Mouse (Mus musculus) neural tube, embryonic 12.5 days (tissue): ENCODE measurements around the gene Hhat. TPM values are rescaled to one million over a fixed set of nuclear protein-coding genes. Genes with fewer than 3 reads are reported as not detected.

Source experiments
- ATAC-seq: fragments of 200-750 bp; cut with Nextera tagmentation; 2 replicates; pipeline ENCODE4 v1.8.0; 2017; ENCODE audit warnings: low read depth, mild to moderate bottlenecking, moderate TSS enrichment, moderate library complexity; ENCODE audit not compliant: low FRiP score
- H3K27ac ChIP-seq: fragments of 300-500 bp; sonication (generic); 2 replicates; pipeline ENCODE4 v1.5.1; 2016
- H3K27me3 ChIP-seq: fragments of 300-500 bp; sonication (generic); replicated peaks from 2 replicates; pipeline ENCODE4 v1.6.1; 2016; ENCODE audit warnings: mild to moderate bottlenecking
- H3K36me3 ChIP-seq: fragments of 300-500 bp; sonication (generic); 2 replicates; pipeline ENCODE4 v1.6.1; 2016; ENCODE audit warnings: mild to moderate bottlenecking
- H3K4me1 ChIP-seq: fragments of 300-500 bp; sonication (generic); 2 replicates; pipeline ENCODE4 v1.6.1; 2016
- H3K4me2 ChIP-seq: fragments of 300-500 bp; sonication (generic); replicated peaks from 2 replicates; pipeline ENCODE4 v1.6.1; 2016; ENCODE audit warnings: mild to moderate bottlenecking
- H3K4me3 ChIP-seq: fragments of 300-500 bp; sonication (generic); 2 replicates; pipeline ENCODE4 v1.5.1; 2016
- H3K9ac ChIP-seq: fragments of 300-500 bp; sonication (generic); 2 replicates; pipeline ENCODE4 v1.6.1; 2016; ENCODE audit warnings: mild to moderate bottlenecking
- H3K9me3 ChIP-seq: fragments of 300-500 bp; sonication (generic); 2 replicates; pipeline ENCODE4 v1.6.1; 2016; ENCODE audit warnings: mild to moderate bottlenecking
- WGBS: fragments of 180-500 bp; shearing (Covaris S2); methylation state at CpG from one replicate; pipeline ENCODE4 v1.1.7; 2016; 5-methylcytosine and 5-hydroxymethylcytosine counted together
- polyA plus RNA-seq: library from polyadenylated mRNA; unstranded; fragments of >200 nt; fragmentation: Nextera tagmentation; extraction: Ambion mirVana; gene quantifications from 2 replicates; pipeline ENCODE4 v1.2.1, GENCODE M21; 2016

Hhat gene
- polyA plus RNA-seq: 7.0 and 7.2 TPM in 2 replicates

- ATAC-seq: peak; percentile 81
- Histone ChIP-seq H3K36me3 (no peaks in the 10 kb centered on the region), H3K4me1 (peaks cover 12% of the 10 kb centered on the region), H3K9ac (peak within 1 kb of the TSS; percentile 95), H3K27ac (peak within 1 kb of the TSS; percentile 70), H3K9me3 (no peaks in the 10 kb centered on the region), H3K27me3 (no peaks in the 10 kb centered on the region), H3K4me2 (peak within 1 kb of the TSS; percentile 95), H3K4me3 (peak within 1 kb of the TSS; percentile 71)
- 1% methylated on average over 69 of the region's 70 CpGs for WGBS
These were observed at the start of gene Hhat for GRCm38 (mm10) chr1:192770495-192771331. TSS of gene Hhat (minus strand) at chr1:192771223.

DNA sequence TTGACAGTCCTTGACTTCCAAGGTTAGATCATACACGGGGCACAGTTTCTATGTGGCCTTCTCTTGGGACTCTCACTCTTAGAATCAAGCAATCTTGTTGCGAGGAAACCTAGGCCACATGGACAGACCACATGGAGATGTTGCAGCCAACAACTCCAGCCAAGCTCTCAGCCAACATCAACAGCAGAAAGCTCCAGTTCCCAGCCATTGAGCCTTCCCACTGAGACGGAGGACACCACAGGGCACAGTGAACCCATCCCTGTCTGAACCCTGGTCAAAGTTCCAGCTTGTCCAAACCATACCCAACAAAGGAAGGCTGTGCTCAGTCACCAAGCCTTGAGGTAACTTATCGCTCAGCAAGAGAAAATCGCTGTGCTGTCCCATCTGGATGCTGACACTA, 47.3 kb upstream of the Hhat start:
- Histone ChIP-seq H3K9ac (no peak overlapping the region), H3K27me3 (no peaks in the 10 kb centered on the region), H3K4me2 (no peak overlapping the region), H3K4me1 (peaks cover 4% of the 10 kb centered on the region), H3K27ac (no peak overlapping the region), H3K4me3 (no peak overlapping the region), H3K36me3 (no peaks in the 10 kb centered on the region), H3K9me3 (no peaks in the 10 kb centered on the region)
- ATAC-seq: no peak
- WGBS: 90% methylated on average over 5 of the region's 5 CpGs

DNA sequence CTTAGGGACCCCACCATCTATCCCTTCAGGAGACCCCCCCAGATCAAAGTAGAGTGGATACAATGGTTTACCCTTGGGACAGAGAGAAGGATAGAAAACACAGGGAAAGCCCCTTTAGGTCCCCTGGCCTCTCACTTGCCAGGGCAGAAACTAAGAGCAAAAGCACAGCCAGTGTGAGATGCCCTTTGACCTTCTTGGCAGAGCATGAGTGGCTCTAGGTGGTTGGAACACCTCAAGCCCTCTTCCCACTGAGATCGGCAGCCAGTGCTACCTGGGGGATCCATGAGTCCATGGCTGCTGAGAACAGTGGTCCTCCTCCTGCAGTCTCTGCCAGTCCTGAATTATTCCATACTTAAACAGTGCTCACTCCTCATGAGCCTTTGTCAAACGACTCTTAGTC, 44.8 kb upstream of the Hhat start:
- Histone ChIP-seq H3K9ac (no peak overlapping the region), H3K4me1 (no peaks in the 10 kb centered on the region), H3K36me3 (no peaks in the 10 kb centered on the region), H3K9me3 (no peaks in the 10 kb centered on the region), H3K27me3 (no peaks in the 10 kb centered on the region), H3K27ac (no peak overlapping the region), H3K4me2 (no peak overlapping the region), H3K4me3 (no peak overlapping the region)
- ATAC-seq: no peak
- 60% methylated on average over 2 of the region's 2 CpGs for WGBS

DNA sequence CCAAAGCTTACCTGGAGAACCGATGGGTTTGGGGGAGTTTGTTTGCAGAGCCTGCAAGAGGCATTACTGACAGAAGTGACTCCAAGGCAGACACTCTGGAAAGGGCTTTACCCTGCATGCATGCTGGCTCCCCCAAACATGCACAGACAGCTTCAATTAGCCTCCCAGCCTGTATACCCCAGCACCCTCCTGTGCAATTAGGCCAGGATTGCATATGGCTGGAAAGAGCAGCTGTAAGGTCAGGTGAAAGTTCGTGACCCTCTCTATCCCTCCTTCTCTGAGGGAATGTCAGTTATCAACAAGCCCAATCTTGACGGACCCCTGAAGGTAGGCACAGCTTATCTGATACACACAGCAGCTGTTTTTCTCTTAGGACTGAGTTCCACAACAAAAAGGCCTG, 43.7 kb upstream of the Hhat start:
- H3K27me3 ChIP-seq: no peaks in the 10 kb centered on the region
- H3K4me2 ChIP-seq: no peak overlapping the region
- no peaks in the 10 kb centered on the region for H3K9me3 ChIP-seq
- no peak overlapping the region for H3K27ac ChIP-seq
- H3K4me1 ChIP-seq: no peaks in the 10 kb centered on the region
- H3K36me3 ChIP-seq: no peaks in the 10 kb centered on the region
- H3K4me3 ChIP-seq: no peak overlapping the region
- WGBS: 21% methylated on average over 3 of the region's 3 CpGs
- no peak overlapping the region for H3K9ac ChIP-seq
- ATAC-seq: no peak

DNA sequence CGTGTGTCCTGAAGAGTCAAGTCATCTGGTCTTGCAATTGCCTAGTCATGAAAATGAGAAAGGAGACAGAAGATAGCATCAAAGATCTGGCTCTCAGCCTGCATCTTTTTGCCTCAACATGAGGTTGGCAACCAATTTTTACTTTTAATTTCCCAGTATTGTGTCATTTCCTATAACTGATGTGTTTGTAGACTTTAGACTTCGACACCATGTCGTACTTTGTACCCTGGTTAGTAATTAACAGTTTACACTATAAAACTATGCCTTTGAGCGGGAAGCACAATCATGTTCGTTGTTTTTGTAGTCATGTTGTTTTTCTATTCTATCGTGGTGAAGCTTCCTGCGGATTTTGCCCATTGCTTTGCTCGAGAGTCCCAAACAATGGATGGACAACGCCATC, 41.7 kb upstream of the Hhat start:
- H3K9me3 ChIP-seq: no peaks in the 10 kb centered on the region
- H3K4me1 ChIP-seq: no peaks in the 10 kb centered on the region
- H3K4me2 ChIP-seq: no peak overlapping the region
- no peak overlapping the region for H3K9ac ChIP-seq
- no peak for ATAC-seq
- no peak overlapping the region for H3K4me3 ChIP-seq
- no peaks in the 10 kb centered on the region for H3K36me3 ChIP-seq
- WGBS: 93% methylated on average over 9 of the region's 9 CpGs
- H3K27ac ChIP-seq: no peak overlapping the region
- no peaks in the 10 kb centered on the region for H3K27me3 ChIP-seq

DNA sequence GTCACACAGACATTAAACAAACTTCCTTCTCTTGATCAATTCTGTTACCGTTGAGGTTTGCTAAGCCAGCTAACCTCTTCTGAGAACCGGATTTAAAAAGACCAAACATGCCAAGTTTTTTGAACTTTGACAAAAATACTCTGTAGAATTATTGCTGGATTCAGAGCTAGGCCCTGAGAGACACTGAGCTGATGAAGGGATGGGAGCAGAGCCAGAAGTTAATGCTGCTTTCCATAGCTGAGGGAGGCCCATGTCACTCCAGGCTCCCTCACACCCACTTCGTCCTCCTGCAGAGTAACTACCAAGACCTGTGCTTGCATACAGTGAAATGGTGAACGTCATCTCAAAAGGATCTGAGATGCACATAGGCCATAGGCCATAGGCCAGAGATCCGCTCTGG, 41.3 kb upstream of the Hhat start:
- no peak overlapping the region for H3K4me3 ChIP-seq
- WGBS: 93% methylated on average over 5 of the region's 5 CpGs
- no peak overlapping the region for H3K4me2 ChIP-seq
- no peak overlapping the region for H3K27ac ChIP-seq
- H3K9me3 ChIP-seq: no peaks in the 10 kb centered on the region
- no peak for ATAC-seq
- no peak overlapping the region for H3K9ac ChIP-seq
- H3K27me3 ChIP-seq: no peaks in the 10 kb centered on the region
- H3K4me1 ChIP-seq: no peaks in the 10 kb centered on the region
- H3K36me3 ChIP-seq: no peaks in the 10 kb centered on the region

- Histone ChIP-seq H3K9me3 (no peaks in the 10 kb centered on the region), H3K27me3 (no peaks in the 10 kb centered on the region), H3K4me1 (0 out of 2 replicates have a peak, but pooled peaks cover 3% of the 10 kb centered on the region), H3K27ac (no peak overlapping the region), H3K9ac (no peak overlapping the region), H3K36me3 (no peaks in the 10 kb centered on the region), H3K4me3 (no peak overlapping the region), H3K4me2 (no peak overlapping the region)
- ATAC-seq: no peak
- WGBS: 58% methylated on average over 10 of the region's 10 CpGs
These were observed 35.4 kb upstream of the Hhat start for GRCm38 (mm10) chr1:192806168-192807157.

GRCm38 (mm10) chr1:192800338-192800737, 29.3 kb upstream of the Hhat start:
- Histone ChIP-seq H3K27ac (no peak overlapping the region), H3K9ac (no peak overlapping the region), H3K4me2 (no peak overlapping the region), H3K27me3 (no peaks in the 10 kb centered on the region), H3K36me3 (no peaks in the 10 kb centered on the region), H3K4me3 (no peak overlapping the region), H3K9me3 (no peaks in the 10 kb centered on the region), H3K4me1 (peaks cover 18% of the 10 kb centered on the region)
- no peak for ATAC-seq
- 88% methylated on average over 8 of the region's 8 CpGs for WGBS

DNA sequence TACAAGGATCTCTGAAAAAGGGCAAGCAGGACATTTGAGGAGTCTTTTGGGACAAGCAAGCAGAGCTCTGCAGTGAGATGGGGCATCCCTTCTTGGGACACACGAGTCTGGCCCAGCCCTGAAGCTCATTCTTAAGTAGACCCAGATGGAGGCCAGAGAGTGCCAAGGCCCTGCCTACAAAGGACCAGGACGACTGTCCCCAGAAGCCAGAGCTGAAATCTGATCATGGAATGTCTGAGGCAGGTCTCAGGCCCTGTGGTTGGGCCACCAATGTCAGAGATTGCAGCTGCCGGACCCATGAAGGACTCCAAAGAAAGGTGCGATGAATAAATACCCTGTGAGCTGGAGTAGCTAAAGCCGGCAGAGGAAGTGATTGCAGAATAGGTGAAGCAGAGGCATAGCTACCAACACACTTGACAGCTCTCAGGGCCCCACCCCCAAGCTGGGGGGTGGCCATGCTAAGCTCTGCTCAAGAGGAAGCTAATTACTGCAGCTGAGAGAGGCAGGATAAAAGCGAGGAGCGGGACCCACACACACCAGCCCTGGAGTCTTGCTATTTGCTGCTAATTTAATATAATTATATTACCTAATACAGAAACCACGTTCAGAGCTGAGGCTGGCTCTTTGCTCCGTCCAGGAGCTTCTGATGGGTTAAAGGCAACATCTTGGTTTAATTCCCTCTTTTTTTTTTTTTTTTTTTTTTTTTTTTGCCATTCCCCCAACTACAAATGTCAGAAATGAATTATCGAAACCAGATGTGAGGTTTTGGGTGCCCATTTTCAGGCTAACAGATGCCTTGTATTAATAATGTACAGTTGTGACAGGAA, 28.4 kb upstream of the Hhat start:
- H3K27ac ChIP-seq: no peak overlapping the region
- H3K9ac ChIP-seq: no peak overlapping the region
- no peak overlapping the region for H3K4me2 ChIP-seq
- H3K4me1 ChIP-seq: peaks cover 18% of the 10 kb centered on the region
- no peaks in the 10 kb centered on the region for H3K9me3 ChIP-seq
- no peak for ATAC-seq
- 39% methylated on average over 10 of the region's 10 CpGs for WGBS
- no peaks in the 10 kb centered on the region for H3K27me3 ChIP-seq
- no peaks in the 10 kb centered on the region for H3K36me3 ChIP-seq
- no peak overlapping the region for H3K4me3 ChIP-seq

DNA sequence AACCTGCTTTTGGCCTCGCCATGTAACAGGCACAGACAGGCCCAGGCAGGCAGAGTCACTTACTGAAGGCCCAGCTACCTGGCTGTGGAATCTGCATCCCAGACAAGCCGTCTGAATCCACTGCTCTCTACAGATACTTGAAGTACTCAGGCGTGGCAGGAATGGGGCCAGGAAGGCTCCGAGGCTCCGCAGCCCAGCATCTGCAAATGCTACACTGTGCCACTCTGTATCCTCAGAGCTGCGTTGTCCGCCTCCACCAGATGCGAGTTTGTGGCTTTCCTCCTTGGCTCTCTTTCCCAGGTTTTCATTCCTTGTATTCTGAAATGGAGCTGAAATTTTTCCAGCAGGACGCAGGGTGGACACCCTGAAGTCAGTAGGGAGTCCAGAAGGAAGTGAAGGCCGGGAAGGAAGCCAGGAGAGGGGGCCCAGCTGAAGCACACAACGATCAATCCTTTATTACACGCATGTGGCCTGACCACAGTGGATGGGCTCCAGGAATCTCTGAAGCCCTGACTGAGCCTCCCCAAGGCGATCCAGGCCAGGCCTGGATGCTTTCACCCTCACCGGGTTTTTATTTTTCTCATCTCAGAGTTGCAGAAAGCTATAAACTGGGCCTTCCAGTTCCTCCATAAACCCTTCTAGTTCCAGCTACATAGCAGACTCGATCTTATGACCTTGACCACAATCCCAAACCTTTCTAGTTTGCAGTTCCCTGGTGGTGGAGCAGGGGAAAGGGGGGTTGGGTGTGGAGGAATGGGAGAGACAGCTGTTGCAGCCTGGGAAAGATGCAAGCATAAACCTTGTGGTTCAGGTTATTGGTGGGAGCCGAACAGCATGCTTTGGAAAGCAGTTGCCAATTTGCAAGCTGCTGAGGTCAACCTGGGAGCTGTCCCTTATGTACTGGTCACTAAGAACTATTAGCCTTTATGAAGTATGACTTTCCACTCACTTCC, 27.5 kb upstream of the Hhat start:
- 81% methylated on average over 16 of the region's 16 CpGs for WGBS
- peaks cover 18% of the 10 kb centered on the region for H3K4me1 ChIP-seq
- H3K27me3 ChIP-seq: no peaks in the 10 kb centered on the region
- no peak overlapping the region for H3K9ac ChIP-seq
- no peaks in the 10 kb centered on the region for H3K9me3 ChIP-seq
- H3K36me3 ChIP-seq: no peaks in the 10 kb centered on the region
- H3K4me2 ChIP-seq: no peak overlapping the region
- ATAC-seq: no peak
- no peak overlapping the region for H3K4me3 ChIP-seq
- no peak overlapping the region for H3K27ac ChIP-seq

GRCm38 (mm10) chr1:192797011-192797274, 25.9 kb upstream of the Hhat start:
- Histone ChIP-seq H3K9me3 (no peaks in the 10 kb centered on the region), H3K4me2 (peak overlapping the region; percentile 28), H3K27me3 (no peaks in the 10 kb centered on the region), H3K4me1 (peaks cover 18% of the 10 kb centered on the region), H3K27ac (0 out of 2 replicates have a peak overlapping the region, but pooled peaks have one; percentile 20), H3K9ac (no peak overlapping the region), H3K4me3 (no peak overlapping the region), H3K36me3 (no peaks in the 10 kb centered on the region)
- WGBS: 53% methylated on average over 3 of the region's 3 CpGs
- 0 out of 2 replicates have a peak, but pooled peaks have one; percentile 34 for ATAC-seq
